Mouse (Mus musculus) thymus, adult 2 months (tissue): ENCODE measurements at regions not wholly inside any gene's neighbourhood (a gene's known extent, or its start where the extent isn't known, plus 50 kb on each side); places are given as distances from the start of the nearest gene placed in this dataset.

Experiments
- CTCF ChIP-seq: fragments of 200-500 bp; IDR thresholded peaks from 2 replicates; pipeline ENCODE4 v1.5.1; 2012; ENCODE audit warnings: mild to moderate bottlenecking, control low read depth, low read length, moderate library complexity, borderline replicate concordance; ENCODE audit not compliant: control insufficient read depth, poor library complexity, insufficient read depth; ENCODE audit errors: extremely low read depth
- POLR2A ChIP-seq: fragments of 200-500 bp; IDR thresholded peaks from 2 replicates; pipeline ENCODE4 v1.6.1; 2012; ENCODE audit warnings: mild to moderate bottlenecking, low read length, control low read depth, moderate library complexity; ENCODE audit not compliant: control insufficient read depth, poor library complexity, insufficient read depth; ENCODE audit errors: extremely low read depth

DNA sequence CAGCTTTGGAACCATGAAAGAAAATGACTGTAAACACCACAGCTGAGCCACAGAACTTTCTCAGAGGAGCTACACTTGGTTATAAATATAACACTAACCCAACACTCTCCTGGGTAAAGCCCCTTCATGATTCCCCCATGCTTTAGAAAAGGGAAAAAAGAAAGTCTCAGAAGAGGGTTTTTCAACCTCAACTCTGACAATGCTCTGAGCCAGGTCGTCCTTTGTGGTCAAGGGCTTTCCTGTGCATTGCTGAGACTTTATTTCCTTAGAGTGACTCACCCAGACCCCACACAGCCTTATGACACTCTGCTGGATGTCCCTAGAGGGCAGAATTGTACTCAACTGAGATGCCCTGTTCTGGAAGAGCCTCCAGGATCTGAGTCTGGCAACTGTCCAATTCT, 167.8 kb downstream of the B3gnt2 start:
- no peak for TF ChIP-seq POLR2A
- no peak for TF ChIP-seq CTCF
